Mouse (Mus musculus): Measurements from ENCODE around the gene Dyx1c1. TPM values are rescaled to one million over a fixed set of nuclear protein-coding genes. Genes with fewer than 3 reads are reported as not detected.
A peak's percentile ranks its signal among the peaks of the same experiment; 100 is the strongest.

The Dyx1c1 gene
- total RNA-seq, 1 experiment = 1.2 TPM

DNA sequence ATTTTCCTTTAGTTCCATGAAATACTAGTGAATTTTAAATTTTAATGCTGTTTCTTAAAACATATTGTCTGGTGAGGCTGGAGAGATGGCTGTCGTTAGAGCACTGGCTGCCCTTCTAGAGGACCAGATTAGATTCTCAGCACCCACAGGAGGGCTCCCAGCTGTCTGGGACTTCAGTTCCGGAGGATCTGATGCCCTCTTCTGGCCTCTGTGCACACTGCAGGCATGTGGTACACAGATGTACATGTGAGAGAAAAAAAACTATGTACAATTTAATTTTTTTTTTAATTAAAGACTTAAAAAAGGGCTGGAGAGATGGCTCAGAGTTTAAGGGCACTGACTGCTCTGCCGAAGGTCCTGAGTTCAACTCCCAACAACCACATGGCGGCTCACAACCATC lies 23.3 kb upstream of the Dyx1c1 start:
- Histone ChIP-seq H3K9me3 (ENCODE audit: control insufficient read depth, insufficient read depth, low read depth, low read length) (no peaks in the 10 kb centered on the region), H3K36me3 (ENCODE audit: control insufficient read depth, insufficient read depth, low read length, poor library complexity, severe bottlenecking) (no peaks in the 10 kb centered on the region)
- in situ Hi-C loops (cut with MboI; ENCODE audit: low sequenced_read_pairs in 2 of 2, unreplicated experiment in 2 of 2) = no loop called here

DNA sequence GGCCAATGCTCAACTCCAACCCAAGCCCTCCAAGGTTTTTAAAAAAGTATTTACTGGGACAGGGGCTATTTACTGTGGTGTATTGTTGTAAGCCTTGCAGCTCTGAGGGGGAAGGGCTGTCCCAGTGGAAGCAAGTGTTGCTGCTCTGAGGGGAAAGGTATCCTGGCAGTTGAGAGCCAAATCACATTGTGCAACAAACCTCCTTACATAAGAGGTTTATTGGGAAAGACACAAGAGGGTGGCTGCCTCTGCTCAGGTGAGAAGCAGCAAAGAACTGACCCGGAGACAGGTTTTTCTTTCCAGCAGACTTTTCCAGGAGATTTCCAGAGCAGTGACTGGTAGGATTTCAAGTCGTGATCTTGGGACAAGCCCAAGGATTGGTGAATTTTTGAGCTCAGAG lies 22.3 kb upstream of the Dyx1c1 start:
- no peak for TF ChIP-seq ZNF384 (IDR thresholded peaks at IDR 0.05; ENCODE audit: low read depth, low read length)
- no peak for TF ChIP-seq CHD2 (IDR thresholded peaks at IDR 0.05; ENCODE audit: low read depth, low read length)
- TF ChIP-seq ZC3H11A (IDR thresholded peaks at IDR 0.05; ENCODE audit: borderline replicate concordance, low read depth, low read length) = no peak
- TF ChIP-seq MAFK (IDR thresholded peaks at IDR 0.05; ENCODE audit: insufficient read depth, low read depth, low read length) = no peak
- TF ChIP-seq HCFC1 (IDR thresholded peaks at IDR 0.05; ENCODE audit: borderline replicate concordance, insufficient read depth, low read length) = no peak
- Histone ChIP-seq H3K9ac (ENCODE audit: insufficient read depth, low read depth, low read length, poor library complexity, severe bottlenecking) (no peak overlapping the region), H3K36me3 (ENCODE audit: control insufficient read depth, insufficient read depth, low read length, poor library complexity, severe bottlenecking) (no peaks in the 10 kb centered on the region), H3K4me3 (ENCODE audit: insufficient read depth in 1 of 2, low read depth in 1 of 2, low read length in 2 of 2, poor library complexity in 1 of 2, severe bottlenecking in 1 of 2) (no peak overlapping the region), H3K27ac (ENCODE audit: insufficient read depth, low read depth, low read length, poor library complexity, severe bottlenecking) (no peak overlapping the region), H3K4me1 (ENCODE audit: control insufficient read depth in 2 of 2, insufficient read depth in 2 of 2, low read length in 2 of 2, poor library complexity in 1 of 2) (no peaks in the 10 kb centered on the region), H3K9me3 (ENCODE audit: control insufficient read depth, insufficient read depth, low read depth, low read length) (no peaks in the 10 kb centered on the region)
- in situ Hi-C loops (cut with MboI; ENCODE audit: low sequenced_read_pairs in 2 of 2, unreplicated experiment in 2 of 2) = no loop called here
- no peak for DNase-seq (ENCODE audit: low read depth, low spot score)

More for the DNA sequence above, 23.3 kb upstream of the Dyx1c1 start:
- H3K9ac ChIP-seq (ENCODE audit: insufficient read depth, low read depth, low read length, poor library complexity, severe bottlenecking) = no peak overlapping the region
- H3K4me3 ChIP-seq (ENCODE audit: insufficient read depth in 1 of 2, low read depth in 1 of 2, low read length in 2 of 2, poor library complexity in 1 of 2, severe bottlenecking in 1 of 2) = no peak overlapping the region
- peak; percentile 33 for DNase-seq (ENCODE audit: low read depth, low spot score)
- TF ChIP-seq CHD2 (IDR thresholded peaks at IDR 0.05; ENCODE audit: low read depth, low read length) (no peak), ZNF384 (IDR thresholded peaks at IDR 0.05; ENCODE audit: low read depth, low read length) (0 out of 2 replicates have a peak, but pooled peaks have one; percentile 7)
- no peaks in the 10 kb centered on the region for H3K4me1 ChIP-seq (ENCODE audit: control insufficient read depth in 2 of 2, insufficient read depth in 2 of 2, low read length in 2 of 2, poor library complexity in 1 of 2)
- no peak overlapping the region for H3K27ac ChIP-seq (ENCODE audit: insufficient read depth, low read depth, low read length, poor library complexity, severe bottlenecking)

DNA sequence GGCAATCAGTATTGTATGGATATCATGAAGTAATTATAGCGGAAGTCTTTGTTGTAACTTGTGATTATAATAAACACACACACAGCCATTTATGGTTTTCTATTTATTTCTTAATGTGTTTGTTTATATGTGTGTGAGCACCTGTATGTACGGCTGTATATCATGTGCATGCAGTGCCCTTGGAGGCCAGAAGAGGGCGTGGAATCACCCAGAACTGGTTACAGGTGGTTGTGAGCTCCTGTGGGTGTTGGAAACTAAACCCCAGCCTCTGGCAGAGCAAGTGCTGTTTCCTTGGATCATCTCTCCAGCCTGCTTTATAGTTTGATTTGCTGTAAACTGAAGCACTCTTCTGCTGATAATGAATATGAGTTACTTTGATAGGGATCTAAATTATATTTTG lies 15.2 kb upstream of the Dyx1c1 start:
- H3K4me3 ChIP-seq (ENCODE audit: insufficient read depth in 1 of 2, low read depth in 1 of 2, low read length in 2 of 2, poor library complexity in 1 of 2, severe bottlenecking in 1 of 2) = no peak overlapping the region
- H3K4me1 ChIP-seq (ENCODE audit: control insufficient read depth in 2 of 2, insufficient read depth in 2 of 2, low read length in 2 of 2, poor library complexity in 1 of 2) = no peaks in the 10 kb centered on the region
- in situ Hi-C loops (cut with MboI; ENCODE audit: low sequenced_read_pairs in 2 of 2, unreplicated experiment in 2 of 2) = no loop called here
- DNase-seq (ENCODE audit: low read depth, low spot score) = peak; percentile 50
- no peaks in the 10 kb centered on the region for H3K36me3 ChIP-seq (ENCODE audit: control insufficient read depth, insufficient read depth, low read length, poor library complexity, severe bottlenecking)
- no peak overlapping the region for H3K9ac ChIP-seq (ENCODE audit: insufficient read depth, low read depth, low read length, poor library complexity, severe bottlenecking)
- no peak for TF ChIP-seq CHD2 (IDR thresholded peaks at IDR 0.05; ENCODE audit: low read depth, low read length)
- TF ChIP-seq ZNF384 (IDR thresholded peaks at IDR 0.05; ENCODE audit: low read depth, low read length) = no peak
- TF ChIP-seq MAFK (IDR thresholded peaks at IDR 0.05; ENCODE audit: insufficient read depth, low read depth, low read length) = no peak
- TF ChIP-seq ZC3H11A (IDR thresholded peaks at IDR 0.05; ENCODE audit: borderline replicate concordance, low read depth, low read length) = no peak
- TF ChIP-seq HCFC1 (IDR thresholded peaks at IDR 0.05; ENCODE audit: borderline replicate concordance, insufficient read depth, low read length) = no peak
- H3K9me3 ChIP-seq (ENCODE audit: control insufficient read depth, insufficient read depth, low read depth, low read length) = no peaks in the 10 kb centered on the region
- H3K27ac ChIP-seq (ENCODE audit: insufficient read depth, low read depth, low read length, poor library complexity, severe bottlenecking) = no peak overlapping the region

DNA sequence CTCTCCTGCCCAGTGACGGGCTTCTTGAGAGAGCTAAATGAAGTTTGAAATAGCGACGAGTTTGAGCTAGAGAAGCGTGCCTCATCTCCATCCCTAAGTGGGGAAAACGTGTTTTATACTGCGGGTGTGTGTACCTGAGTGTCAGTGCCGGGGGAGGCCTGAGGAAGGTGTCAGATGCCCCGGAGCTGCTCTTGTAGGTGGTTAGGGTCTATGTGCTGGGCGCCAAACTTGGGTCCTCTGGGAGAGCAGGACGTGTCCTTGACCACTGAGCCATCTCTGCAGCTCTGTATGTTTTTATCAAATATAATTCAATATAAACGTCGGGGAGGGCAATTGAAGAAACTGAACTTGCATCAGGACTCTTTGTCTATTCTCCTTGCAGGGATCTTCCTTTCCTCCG lies 14.3 kb upstream of the Dyx1c1 start:
- H3K4me3 ChIP-seq (ENCODE audit: insufficient read depth in 1 of 2, low read depth in 1 of 2, low read length in 2 of 2, poor library complexity in 1 of 2, severe bottlenecking in 1 of 2) = 0 out of 4 replicates have a peak overlapping the region, but pooled peaks of 1 of the 2 experiments have one; percentile 38
- no peak for TF ChIP-seq MAFK (IDR thresholded peaks at IDR 0.05; ENCODE audit: insufficient read depth, low read depth, low read length)
- TF ChIP-seq ZNF384 (IDR thresholded peaks at IDR 0.05; ENCODE audit: low read depth, low read length) = no peak
- no peak for TF ChIP-seq HCFC1 (IDR thresholded peaks at IDR 0.05; ENCODE audit: borderline replicate concordance, insufficient read depth, low read length)
- no peak for TF ChIP-seq CHD2 (IDR thresholded peaks at IDR 0.05; ENCODE audit: low read depth, low read length)
- TF ChIP-seq ZC3H11A (IDR thresholded peaks at IDR 0.05; ENCODE audit: borderline replicate concordance, low read depth, low read length) = no peak
- in situ Hi-C loops (cut with MboI; ENCODE audit: low sequenced_read_pairs in 2 of 2, unreplicated experiment in 2 of 2) = no loop called here

DNA sequence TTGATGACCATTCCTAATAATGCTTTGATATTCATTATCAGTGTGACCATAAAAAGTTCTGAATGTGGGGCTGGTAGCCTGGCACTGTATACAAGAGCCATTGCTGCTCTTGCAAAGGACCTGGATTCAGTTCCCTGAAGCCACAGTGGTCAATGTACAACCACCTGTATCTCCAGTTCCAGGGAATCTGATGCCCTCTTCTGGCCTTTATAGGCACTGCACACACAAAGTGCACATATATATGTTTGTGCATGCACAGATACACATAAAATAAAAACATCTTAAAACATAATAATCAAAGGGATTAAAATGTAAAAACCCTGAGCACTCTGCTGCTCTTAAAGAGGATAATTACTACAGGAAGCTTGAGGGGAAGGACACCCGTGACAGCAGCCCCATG lies 11.6 kb upstream of the Dyx1c1 start:
- H3K4me3 ChIP-seq (ENCODE audit: insufficient read depth in 1 of 2, low read depth in 1 of 2, low read length in 2 of 2, poor library complexity in 1 of 2, severe bottlenecking in 1 of 2) = no peak overlapping the region
- DNase-seq (ENCODE audit: low read depth, low spot score) = no peak
- H3K9ac ChIP-seq (ENCODE audit: insufficient read depth, low read depth, low read length, poor library complexity, severe bottlenecking) = no peak overlapping the region
- no peak overlapping the region for H3K27ac ChIP-seq (ENCODE audit: insufficient read depth, low read depth, low read length, poor library complexity, severe bottlenecking)
- TF ChIP-seq HCFC1 (IDR thresholded peaks at IDR 0.05; ENCODE audit: borderline replicate concordance, insufficient read depth, low read length) (no peak), CHD2 (IDR thresholded peaks at IDR 0.05; ENCODE audit: low read depth, low read length) (no peak), MAFK (IDR thresholded peaks at IDR 0.05; ENCODE audit: insufficient read depth, low read depth, low read length) (no peak), ZNF384 (IDR thresholded peaks at IDR 0.05; ENCODE audit: low read depth, low read length) (no peak), ZC3H11A (IDR thresholded peaks at IDR 0.05; ENCODE audit: borderline replicate concordance, low read depth, low read length) (no peak)
- no peaks in the 10 kb centered on the region for H3K9me3 ChIP-seq (ENCODE audit: control insufficient read depth, insufficient read depth, low read depth, low read length)
- in situ Hi-C loops (cut with MboI; ENCODE audit: low sequenced_read_pairs in 2 of 2, unreplicated experiment in 2 of 2) = no loop called here
- no peaks in the 10 kb centered on the region for H3K36me3 ChIP-seq (ENCODE audit: control insufficient read depth, insufficient read depth, low read length, poor library complexity, severe bottlenecking)
- H3K4me1 ChIP-seq (ENCODE audit: control insufficient read depth in 2 of 2, insufficient read depth in 2 of 2, low read length in 2 of 2, poor library complexity in 1 of 2) = no peaks in the 10 kb centered on the region

More for the DNA sequence above, 14.3 kb upstream of the Dyx1c1 start:
- H3K36me3 ChIP-seq (ENCODE audit: control insufficient read depth, insufficient read depth, low read length, poor library complexity, severe bottlenecking) = no peaks in the 10 kb centered on the region
- no peaks in the 10 kb centered on the region for H3K9me3 ChIP-seq (ENCODE audit: control insufficient read depth, insufficient read depth, low read depth, low read length)
- H3K27ac ChIP-seq (ENCODE audit: insufficient read depth, low read depth, low read length, poor library complexity, severe bottlenecking) = no peak overlapping the region
- H3K4me1 ChIP-seq (ENCODE audit: control insufficient read depth in 2 of 2, insufficient read depth in 2 of 2, low read length in 2 of 2, poor library complexity in 1 of 2) = no peaks in the 10 kb centered on the region
- DNase-seq (ENCODE audit: low read depth, low spot score) = no peak
- H3K9ac ChIP-seq (ENCODE audit: insufficient read depth, low read depth, low read length, poor library complexity, severe bottlenecking) = no peak overlapping the region

Data from ES-E14 (cell line).